Mouse (Mus musculus) brain, embryonic 14.5 days (tissue): ENCODE results near the gene Baz2b.

Experiments
- CTCF ChIP-seq: fragments of 200-500 bp; IDR thresholded peaks from 2 replicates; pipeline ENCODE4 v1.5.1; 2012; ENCODE audit warnings: inconsistent platforms, mild to moderate bottlenecking, moderate library complexity, borderline replicate concordance; ENCODE audit not compliant: insufficient read depth, insufficient read length; ENCODE audit errors: extremely low read depth
- POLR2A ChIP-seq: fragments of 200-500 bp; IDR thresholded peaks from 2 replicates; pipeline ENCODE4 v1.6.1; 2012; ENCODE audit warnings: mild to moderate bottlenecking, inconsistent platforms, borderline replicate concordance; ENCODE audit not compliant: poor library complexity, insufficient read depth, insufficient read length, severe bottlenecking; ENCODE audit errors: extremely low read depth

GRCm38 (mm10) chr2:60133072-60133471, 76.6 kb downstream of the Baz2b start:
- no peak for TF ChIP-seq CTCF
- no peak for TF ChIP-seq POLR2A
